Mouse (Mus musculus) liver, adult 2 months (tissue): ENCODE data around the gene Ccdc59.

ENCODE experiments used
- CTCF ChIP-seq: fragments of 200-500 bp; IDR thresholded peaks from 2 replicates; pipeline ENCODE4 v1.5.1; 2011; ENCODE audit warnings: low read depth, low read length, control low read depth
- POLR2A ChIP-seq: fragments of 200-500 bp; IDR thresholded peaks from 2 replicates; pipeline ENCODE4 v1.6.1; 2011; ENCODE audit warnings: low read length, control low read depth; ENCODE audit not compliant: insufficient read depth; ENCODE audit errors: extremely low read depth

- TF ChIP-seq CTCF = no peak
- TF ChIP-seq POLR2A = no peak
These were observed 34.4 kb upstream of the Ccdc59 start for GRCm38 (mm10) chr10:105806259-105807010.
